In genomic region chr17:46574535-46574934, GRCm38 (mm10) we compare ENCODE assay signal across 21 mouse cellular contexts.
"Had no signal": no experiment of that assay in that cellular context is flagged by ENCODE, and none has a peak within 500 bp of the region (broad histone marks: within the 10 kb centered on the region; RNA-seq: fewer than 3 reads in every experiment).

No protein-coding gene starts in this region.

- H3K4me2 ChIP-seq: lung, embryonic 15.5 days; midbrain, embryonic 11.5 days; midbrain, embryonic 13.5 days; neural tube, embryonic 13.5 days; neural tube, embryonic 15.5 days had no signal

- H3K4me3 ChIP-seq: lung, embryonic 15.5 days; megakaryocyte, embryonic 14.5 days; midbrain, embryonic 13.5 days; myocyte; neural tube, embryonic 13.5 days; neural tube, embryonic 15.5 days had no signal

- H3K9ac ChIP-seq: lung, embryonic 15.5 days; midbrain, embryonic 13.5 days; neural tube, embryonic 13.5 days; neural tube, embryonic 15.5 days had no signal

- H3K27ac ChIP-seq: lung, embryonic 15.5 days; macrophage; midbrain, embryonic 13.5 days; neural tube, embryonic 13.5 days; neural tube, embryonic 15.5 days had no signal

- DNase-seq: lung, adult 2 months; lung, postnatal 14 days; lung, postnatal 36 days; retina, postnatal 1 day; right cerebral cortex, adult 18-20 months; right cerebral cortex, postnatal 25 days; right cerebral cortex, postnatal 4 days; spleen, adult 18-20 months; thymus, adult 18-20 months; thymus, postnatal 14 days; thymus, postnatal 36 days had no signal

- H3K4me1 ChIP-seq: lung, embryonic 15.5 days; midbrain, embryonic 13.5 days; neural tube, embryonic 13.5 days; neural tube, embryonic 15.5 days had no signal

- H3K9me3 ChIP-seq: lung, embryonic 15.5 days; megakaryocyte, embryonic 14.5 days; midbrain, embryonic 13.5 days; neural tube, embryonic 13.5 days; neural tube, embryonic 15.5 days had no signal

- ATAC-seq: lung, postnatal 0 days; midbrain, embryonic 13.5 days; midbrain, embryonic 16.5 days had no signal

- H3K27me3 ChIP-seq: lung, embryonic 15.5 days; midbrain, embryonic 13.5 days; neural tube, embryonic 13.5 days; neural tube, embryonic 15.5 days had no signal
